Mouse (Mus musculus): Measurements from ENCODE around the gene L1td1.

- no peak for TF ChIP-seq CTCF (IDR thresholded peaks at IDR 0.05; ENCODE audit: control insufficient read depth, insufficient read depth, low read length)
- TF ChIP-seq POLR2A (IDR thresholded peaks at IDR 0.05; ENCODE audit: borderline replicate concordance, control insufficient read depth, low read depth, low read length): no peak
These were observed 51.7 kb downstream of the L1td1 start for GRCm38 (mm10) chr4:98778219-98778618.

All from bone marrow, adult 2 months (tissue).